Mouse (Mus musculus) midbrain, embryonic 13.5 days (tissue): ENCODE measurements around the gene Cln5. TPM values are rescaled to one million over a fixed set of nuclear protein-coding genes. Genes with fewer than 3 reads are reported as not detected.

Experiments
- ATAC-seq: fragments of 200-750 bp; cut with Nextera tagmentation; 2 replicates; pipeline ENCODE4 v1.8.0; 2017; ENCODE audit warnings: mild to moderate bottlenecking, moderate TSS enrichment, moderate library complexity
- H3K27ac ChIP-seq: fragments of 300-500 bp; sonication (generic); 2 replicates; pipeline ENCODE4 v1.5.1; 2015; ENCODE audit warnings: inconsistent platforms, mild to moderate bottlenecking, moderate library complexity
- H3K27me3 ChIP-seq: fragments of 300-500 bp; sonication (generic); 2 replicates; pipeline ENCODE4 v1.6.1; 2015; ENCODE audit warnings: mild to moderate bottlenecking, inconsistent platforms
- H3K36me3 ChIP-seq: fragments of 300-500 bp; sonication (generic); 2 replicates; pipeline ENCODE4 v1.6.1; 2015; ENCODE audit warnings: mild to moderate bottlenecking, inconsistent platforms
- H3K4me1 ChIP-seq: fragments of 300-500 bp; sonication (generic); replicated peaks from 2 replicates; pipeline ENCODE4 v1.6.1; 2015; ENCODE audit warnings: inconsistent platforms
- H3K4me2 ChIP-seq: fragments of 300-500 bp; sonication (generic); replicated peaks from 2 replicates; pipeline ENCODE4 v1.6.1; 2015; ENCODE audit warnings: moderate library complexity, mild to moderate bottlenecking, inconsistent platforms
- H3K4me3 ChIP-seq: fragments of 300-500 bp; sonication (generic); replicated peaks from 2 replicates; pipeline ENCODE4 v1.5.1; 2015; ENCODE audit warnings: mild to moderate bottlenecking, inconsistent platforms
- H3K9ac ChIP-seq: fragments of 300-500 bp; sonication (generic); replicated peaks from 2 replicates; pipeline ENCODE4 v1.6.1; 2015; ENCODE audit warnings: mild to moderate bottlenecking, inconsistent platforms
- H3K9me3 ChIP-seq: fragments of 300-500 bp; sonication (generic); 2 replicates; pipeline ENCODE4 v1.6.1; 2016; ENCODE audit warnings: mild to moderate bottlenecking, inconsistent platforms
- WGBS: fragments of 180-500 bp; shearing (Covaris S2); methylation state at CpG from one replicate; pipeline ENCODE4 v1.1.7; 2015; 5-methylcytosine and 5-hydroxymethylcytosine counted together
- polyA plus RNA-seq: library from polyadenylated mRNA; unstranded; fragments of >200 nt; fragmentation: Nextera tagmentation; extraction: Ambion mirVana; gene quantifications from 2 replicates; pipeline ENCODE4 v1.2.1, GENCODE M21; 2015

Gene Cln5
- polyA plus RNA-seq = 12.9 and 13.8 TPM in 2 replicates

GRCm38 (mm10) chr14:103069864-103070611 is at the start of gene Cln5:
Gene Cln5, plus strand, starts transcription at chr14:103070216.
- peak within 1 kb of the TSS; percentile 84 for H3K27ac ChIP-seq
- WGBS = under 1% methylated on average over 65 of the region's 65 CpGs
- no peaks in the 10 kb centered on the region for H3K9me3 ChIP-seq
- peak within 1 kb of the TSS; percentile 70 for H3K4me3 ChIP-seq
- H3K4me1 ChIP-seq = peaks cover 11% of the 10 kb centered on the region
- H3K9ac ChIP-seq = peak within 1 kb of the TSS; percentile 82
- H3K4me2 ChIP-seq = peak within 1 kb of the TSS; percentile 77
- H3K36me3 ChIP-seq = peaks cover 19% of the 10 kb centered on the region
- peaks cover 2% of the 10 kb centered on the region; the same call in 1 of the 2 replicates for H3K27me3 ChIP-seq
- peak; percentile 98 for ATAC-seq

- Histone ChIP-seq H3K27ac (no peak overlapping the region), H3K4me2 (no peak overlapping the region), H3K4me3 (no peak overlapping the region), H3K36me3 (no peaks in the 10 kb centered on the region), H3K4me1 (no peaks in the 10 kb centered on the region), H3K9me3 (no peaks in the 10 kb centered on the region), H3K27me3 (no peaks in the 10 kb centered on the region), H3K9ac (no peak overlapping the region)
- ATAC-seq = no peak
- WGBS = 82% methylated on average over 2 of the region's 2 CpGs
Observed at GRCm38 (mm10) chr14:103029203-103029602, 40.8 kb upstream of the Cln5 start.

GRCm38 (mm10) chr14:103033271-103033823 is 36.7 kb upstream of the Cln5 start:
- WGBS = 88% methylated on average over 10 of the region's 10 CpGs

GRCm38 (mm10) chr14:103034076-103034475 is 35.9 kb upstream of the Cln5 start:
- Histone ChIP-seq H3K9me3 (no peaks in the 10 kb centered on the region), H3K4me1 (no peaks in the 10 kb centered on the region), H3K27me3 (no peaks in the 10 kb centered on the region), H3K4me2 (no peak overlapping the region), H3K4me3 (no peak overlapping the region), H3K9ac (no peak overlapping the region), H3K36me3 (no peaks in the 10 kb centered on the region), H3K27ac (no peak overlapping the region)
- WGBS = 86% methylated on average over 9 of the region's 9 CpGs
- ATAC-seq = no peak

More at GRCm38 (mm10) chr14:103033271-103033823, 36.7 kb upstream of the Cln5 start:
- Histone ChIP-seq H3K27me3 (no peaks in the 10 kb centered on the region), H3K4me1 (no peaks in the 10 kb centered on the region), H3K9me3 (no peaks in the 10 kb centered on the region), H3K4me3 (no peak overlapping the region), H3K36me3 (no peaks in the 10 kb centered on the region), H3K4me2 (no peak overlapping the region), H3K27ac (no peak overlapping the region), H3K9ac (no peak overlapping the region)
- ATAC-seq = no peak

- Histone ChIP-seq H3K9me3 (no peaks in the 10 kb centered on the region), H3K9ac (no peak overlapping the region), H3K4me1 (no peaks in the 10 kb centered on the region), H3K36me3 (no peaks in the 10 kb centered on the region), H3K27ac (no peak overlapping the region), H3K4me3 (no peak overlapping the region), H3K27me3 (no peaks in the 10 kb centered on the region), H3K4me2 (no peak overlapping the region)
- WGBS = 75% methylated on average over 3 of the region's 3 CpGs
- ATAC-seq = no peak
Observed at GRCm38 (mm10) chr14:103037016-103037415, 33.0 kb upstream of the Cln5 start.

- H3K9me3 ChIP-seq = no peaks in the 10 kb centered on the region
- no peak within 1 kb of the TSS for H3K9ac ChIP-seq
- H3K4me2 ChIP-seq = no peak within 1 kb of the TSS
- H3K4me1 ChIP-seq = no peaks in the 10 kb centered on the region; the same call in 1 of the 2 replicates
- no peak within 1 kb of the TSS for H3K4me3 ChIP-seq
- H3K36me3 ChIP-seq = no peaks in the 10 kb centered on the region
- H3K27me3 ChIP-seq = no peaks in the 10 kb centered on the region
- H3K27ac ChIP-seq = no peak within 1 kb of the TSS
- ATAC-seq = no peak
- 79% methylated on average over 2 of the region's 2 CpGs for WGBS
Observed at GRCm38 (mm10) chr14:103046677-103047076, 23.3 kb upstream of the Cln5 start, which contains the start of gene Acod1. Gene Acod1, plus strand, starts transcription at chr14:103046977.

GRCm38 (mm10) chr14:103048292-103049086 is 21.5 kb upstream of the Cln5 start:
- H3K9ac ChIP-seq = no peak overlapping the region
- no peaks in the 10 kb centered on the region; the same call in 1 of the 2 replicates for H3K4me1 ChIP-seq
- 91% methylated on average over 11 of the region's 11 CpGs for WGBS
- no peak overlapping the region for H3K4me3 ChIP-seq
- H3K27ac ChIP-seq = no peak overlapping the region
- H3K27me3 ChIP-seq = no peaks in the 10 kb centered on the region
- ATAC-seq = no peak
- no peaks in the 10 kb centered on the region for H3K36me3 ChIP-seq
- H3K9me3 ChIP-seq = no peaks in the 10 kb centered on the region
- H3K4me2 ChIP-seq = no peak overlapping the region

GRCm38 (mm10) chr14:103051159-103051769 is 18.8 kb upstream of the Cln5 start:
- no peak overlapping the region for H3K4me2 ChIP-seq
- 46% methylated on average over 8 of the region's 8 CpGs for WGBS
- no peaks in the 10 kb centered on the region for H3K27me3 ChIP-seq
- H3K9ac ChIP-seq = no peak overlapping the region
- no peaks in the 10 kb centered on the region for H3K36me3 ChIP-seq
- peak; percentile 67; the same call in 1 of the 2 replicates for ATAC-seq
- H3K4me1 ChIP-seq = no peaks in the 10 kb centered on the region; the same call in 1 of the 2 replicates
- H3K4me3 ChIP-seq = no peak overlapping the region
- H3K9me3 ChIP-seq = no peaks in the 10 kb centered on the region
- H3K27ac ChIP-seq = no peak overlapping the region

GRCm38 (mm10) chr14:103054731-103055130 is 15.3 kb upstream of the Cln5 start:
- no peaks in the 10 kb centered on the region for H3K36me3 ChIP-seq
- no peak overlapping the region for H3K27ac ChIP-seq
- H3K9me3 ChIP-seq = no peaks in the 10 kb centered on the region
- no peak overlapping the region for H3K9ac ChIP-seq
- no peak for ATAC-seq
- 90% methylated on average over 13 of the region's 13 CpGs for WGBS
- H3K4me3 ChIP-seq = no peak overlapping the region
- H3K4me1 ChIP-seq = no peaks in the 10 kb centered on the region
- H3K4me2 ChIP-seq = no peak overlapping the region
- H3K27me3 ChIP-seq = no peaks in the 10 kb centered on the region

GRCm38 (mm10) chr14:103056601-103057000 is 13.4 kb upstream of the Cln5 start:
- H3K4me1 ChIP-seq = no peaks in the 10 kb centered on the region
- H3K4me2 ChIP-seq = no peak overlapping the region
- H3K4me3 ChIP-seq = no peak overlapping the region
- H3K27me3 ChIP-seq = no peaks in the 10 kb centered on the region
- 90% methylated on average over 7 of the region's 7 CpGs for WGBS
- no peaks in the 10 kb centered on the region for H3K9me3 ChIP-seq
- no peak overlapping the region for H3K27ac ChIP-seq
- no peak overlapping the region for H3K9ac ChIP-seq
- no peaks in the 10 kb centered on the region for H3K36me3 ChIP-seq
- ATAC-seq = no peak

GRCm38 (mm10) chr14:103058998-103059397 is 11.0 kb upstream of the Cln5 start:
- ATAC-seq = no peak
- no peak overlapping the region for H3K4me2 ChIP-seq

More at GRCm38 (mm10) chr14:103058998-103059397, 11.0 kb upstream of the Cln5 start:
- H3K9ac ChIP-seq = no peak overlapping the region
- 81% methylated on average over 1 of the region's 1 CpGs for WGBS
- H3K4me3 ChIP-seq = no peak overlapping the region
- H3K9me3 ChIP-seq = no peaks in the 10 kb centered on the region
- no peaks in the 10 kb centered on the region for H3K36me3 ChIP-seq
- no peak overlapping the region for H3K27ac ChIP-seq
- no peaks in the 10 kb centered on the region for H3K27me3 ChIP-seq
- no peaks in the 10 kb centered on the region for H3K4me1 ChIP-seq
